Mouse (Mus musculus) heart, embryonic 10.5 days (tissue): ENCODE results near the gene Jpt2. TPM values are rescaled to one million over a fixed set of nuclear protein-coding genes. Genes with fewer than 3 reads are reported as not detected.

Source experiments
- DNase-seq: peaks from one replicate; pipeline ENCODE4 v3.0.0-alpha.2; 2017; ENCODE audit warnings: low spot score
- H3K27ac ChIP-seq: fragments of 300-500 bp; sonication (generic); 2 replicates; pipeline ENCODE4 v1.5.1; 2016; ENCODE audit warnings: mild to moderate bottlenecking
- H3K27me3 ChIP-seq: fragments of 300-500 bp; sonication (generic); 2 replicates; pipeline ENCODE4 v1.6.1; 2016; ENCODE audit warnings: mild to moderate bottlenecking; ENCODE audit not compliant: poor library complexity, insufficient read depth, severe bottlenecking
- H3K36me3 ChIP-seq: fragments of 300-500 bp; sonication (generic); 2 replicates; pipeline ENCODE4 v1.6.1; 2016; ENCODE audit warnings: mild to moderate bottlenecking, moderate library complexity
- H3K4me1 ChIP-seq: fragments of 300-500 bp; sonication (generic); 2 replicates; pipeline ENCODE4 v1.6.1; 2016; ENCODE audit warnings: mild to moderate bottlenecking
- H3K4me3 ChIP-seq: fragments of 300-500 bp; sonication (generic); 2 replicates; pipeline ENCODE4 v1.5.1; 2016; ENCODE audit warnings: mild to moderate bottlenecking, moderate library complexity
- H3K9me3 ChIP-seq: fragments of 300-500 bp; sonication (generic); 2 replicates; pipeline ENCODE4 v1.6.1; 2016; ENCODE audit warnings: mild to moderate bottlenecking, moderate library complexity
- WGBS: fragments of 180-500 bp; shearing (Covaris S2); methylation state at CpG from one replicate; pipeline ENCODE4 v1.1.7; 2016; 5-methylcytosine and 5-hydroxymethylcytosine counted together
- polyA plus RNA-seq: library from polyadenylated mRNA; unstranded; fragments of >200 nt; fragmentation: Nextera tagmentation; extraction: Ambion mirVana; gene quantifications from 2 replicates; pipeline ENCODE4 v1.2.1, GENCODE M21; 2016

Gene Jpt2
- polyA plus RNA-seq, 1 experiment from 2014 or later, result 255 TPM

DNA sequence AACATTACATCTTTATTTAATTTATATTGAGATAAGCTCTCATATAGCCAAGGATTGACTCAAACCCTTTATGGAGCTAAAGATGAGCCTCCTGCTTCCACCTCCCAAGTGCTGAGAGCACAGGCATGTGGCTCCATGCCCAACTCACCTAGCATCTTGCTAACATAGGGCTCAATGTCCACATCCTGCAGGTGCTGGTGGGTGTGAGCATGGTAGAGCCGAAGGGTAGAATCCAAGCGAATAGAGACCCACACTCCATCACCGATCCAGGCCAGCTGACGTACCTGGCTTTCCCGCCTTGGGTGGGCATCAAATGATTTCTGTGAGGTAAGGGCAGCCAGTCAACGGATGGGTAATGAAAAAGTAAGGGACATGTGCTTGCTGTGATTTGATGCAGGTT lies 60.5 kb downstream of the Jpt2 start:
- peaks cover 36% of the 10 kb centered on the region for H3K4me1 ChIP-seq
- H3K27me3 ChIP-seq, result no peaks in the 10 kb centered on the region
- H3K9me3 ChIP-seq, result no peaks in the 10 kb centered on the region
- no peak overlapping the region for H3K27ac ChIP-seq
- DNase-seq, result no peak
- H3K4me3 ChIP-seq, result no peak overlapping the region
- WGBS, result 93% methylated on average over 6 of the region's 6 CpGs
- peaks cover 84% of the 10 kb centered on the region for H3K36me3 ChIP-seq

DNA sequence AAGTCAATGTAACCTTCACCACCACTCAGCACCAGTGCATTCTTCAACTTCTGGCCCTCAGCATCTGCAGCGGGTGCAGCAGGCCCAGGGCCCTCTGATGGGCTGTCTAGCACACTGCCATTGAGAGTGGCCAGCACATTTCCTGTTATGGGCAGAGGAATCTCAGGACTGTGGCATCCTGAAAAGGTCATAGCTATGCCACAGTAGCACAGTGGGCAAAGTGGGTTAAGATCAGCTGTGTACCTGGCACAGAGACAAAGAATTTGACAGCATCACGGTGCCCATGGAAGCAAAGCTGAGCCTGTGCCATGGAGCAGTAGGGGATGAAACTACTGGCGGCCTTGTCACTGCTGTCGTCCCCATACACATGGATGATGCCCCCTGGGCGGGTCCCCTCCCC lies 61.3 kb downstream of the Jpt2 start:
- H3K9me3 ChIP-seq, result no peaks in the 10 kb centered on the region
- H3K36me3 ChIP-seq, result peaks cover 75% of the 10 kb centered on the region
- no peak for DNase-seq
- no peak overlapping the region for H3K4me3 ChIP-seq
- no peaks in the 10 kb centered on the region for H3K27me3 ChIP-seq
- peaks cover 41% of the 10 kb centered on the region for H3K4me1 ChIP-seq
- WGBS, result 79% methylated on average over 5 of the region's 5 CpGs
- H3K27ac ChIP-seq, result no peak overlapping the region

DNA sequence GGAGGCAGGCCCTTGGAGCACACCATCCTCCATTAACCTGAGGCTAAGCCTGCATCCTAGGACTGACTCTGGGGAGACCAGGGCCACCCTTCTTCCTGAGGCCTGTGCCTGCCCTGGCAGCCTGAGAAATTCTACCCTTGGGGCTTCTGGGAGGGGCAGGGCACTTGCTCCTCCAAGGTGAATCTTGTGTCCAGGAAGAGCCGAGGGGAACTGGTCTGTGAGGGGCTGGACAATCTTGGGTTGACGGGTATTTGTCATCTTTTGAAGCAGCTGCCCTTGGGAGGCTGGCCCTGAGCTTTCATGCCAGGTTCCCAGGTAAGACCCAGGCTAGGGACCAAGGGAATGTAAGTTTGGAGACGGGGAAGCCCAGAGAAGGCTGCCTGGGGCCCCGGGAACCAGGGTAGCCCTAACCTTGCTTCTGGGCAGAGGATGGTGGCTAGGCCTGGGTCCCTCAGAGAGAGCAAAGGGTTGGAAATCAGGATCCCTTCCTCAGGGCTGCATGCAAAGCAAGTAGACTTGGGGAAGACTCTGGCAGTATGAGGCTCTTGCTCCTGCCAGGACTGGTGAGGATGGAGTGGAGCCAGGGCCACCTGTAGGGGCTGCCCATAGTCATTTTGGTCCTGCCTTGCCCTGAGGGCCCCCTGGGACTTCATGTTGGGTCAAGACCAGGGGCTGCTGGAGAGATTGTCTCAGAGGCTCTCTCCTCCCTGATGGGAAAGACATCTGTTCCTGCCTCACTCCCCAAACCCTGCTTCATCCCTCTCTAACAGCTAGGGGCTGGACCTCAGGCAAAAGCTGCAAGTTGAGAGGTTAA lies 62.2 kb downstream of the Jpt2 start:
- no peaks in the 10 kb centered on the region for H3K9me3 ChIP-seq
- no peaks in the 10 kb centered on the region for H3K27me3 ChIP-seq
- H3K4me3 ChIP-seq, result peak overlapping the region; percentile 93; the same call in 1 of the 2 replicates
- peaks cover 71% of the 10 kb centered on the region for H3K36me3 ChIP-seq
- H3K27ac ChIP-seq, result no peak overlapping the region
- H3K4me1 ChIP-seq, result peaks cover 48% of the 10 kb centered on the region
- WGBS, result 76% methylated on average over 4 of the region's 4 CpGs
- no peak for DNase-seq

DNA sequence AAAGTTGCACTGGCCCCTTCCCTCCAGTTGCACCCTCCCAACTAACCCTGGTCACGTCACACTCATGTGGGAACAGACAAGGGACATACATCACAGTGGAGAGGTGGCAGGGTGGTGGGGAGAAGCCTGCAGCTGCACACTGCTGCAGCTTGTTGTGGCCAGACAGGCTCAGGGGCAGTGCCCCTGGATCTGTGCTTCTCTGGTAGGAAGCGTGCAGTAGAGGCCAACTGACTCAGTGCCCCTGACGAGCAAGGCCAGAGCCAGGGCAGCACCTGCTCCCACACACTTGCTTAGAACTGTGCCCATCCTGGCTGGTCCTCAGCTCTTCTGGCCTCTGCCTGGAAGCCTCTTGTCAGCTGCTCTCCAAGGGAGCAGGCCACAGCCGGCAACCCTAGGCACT lies 62.9 kb downstream of the Jpt2 start:
- no peaks in the 10 kb centered on the region for H3K27me3 ChIP-seq
- H3K9me3 ChIP-seq, result no peaks in the 10 kb centered on the region
- peaks cover 49% of the 10 kb centered on the region for H3K4me1 ChIP-seq
- WGBS, result 77% methylated on average over 4 of the region's 4 CpGs
- peak overlapping the region; percentile 93; the same call in 1 of the 2 replicates for H3K4me3 ChIP-seq
- H3K36me3 ChIP-seq, result peaks cover 71% of the 10 kb centered on the region
- 0 out of 2 replicates have a peak overlapping the region, but pooled peaks have one; percentile 94 for H3K27ac ChIP-seq
- DNase-seq, result no peak

DNA sequence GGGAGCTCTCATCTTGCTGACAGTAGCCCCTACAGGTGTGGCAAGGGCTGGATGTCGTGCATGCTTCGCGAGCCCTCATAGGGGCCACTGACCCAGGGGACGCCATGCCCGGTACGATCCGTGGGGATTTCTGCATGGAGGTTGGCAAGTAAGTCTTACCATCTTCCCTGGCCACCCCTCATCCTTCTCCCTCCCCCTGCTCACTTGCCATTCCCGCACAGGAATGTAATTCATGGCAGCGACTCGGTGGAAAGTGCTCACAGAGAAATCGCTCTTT lies 63.6 kb downstream of the Jpt2 start:
- H3K27ac ChIP-seq, result peak overlapping the region; percentile 94
- WGBS, result 39% methylated on average over 11 of the region's 11 CpGs
- DNase-seq, result no peak
- H3K4me1 ChIP-seq, result peaks cover 49% of the 10 kb centered on the region
- peaks cover 71% of the 10 kb centered on the region for H3K36me3 ChIP-seq
- no peaks in the 10 kb centered on the region for H3K27me3 ChIP-seq
- H3K4me3 ChIP-seq, result peak overlapping the region; percentile 93
- no peaks in the 10 kb centered on the region for H3K9me3 ChIP-seq

DNA sequence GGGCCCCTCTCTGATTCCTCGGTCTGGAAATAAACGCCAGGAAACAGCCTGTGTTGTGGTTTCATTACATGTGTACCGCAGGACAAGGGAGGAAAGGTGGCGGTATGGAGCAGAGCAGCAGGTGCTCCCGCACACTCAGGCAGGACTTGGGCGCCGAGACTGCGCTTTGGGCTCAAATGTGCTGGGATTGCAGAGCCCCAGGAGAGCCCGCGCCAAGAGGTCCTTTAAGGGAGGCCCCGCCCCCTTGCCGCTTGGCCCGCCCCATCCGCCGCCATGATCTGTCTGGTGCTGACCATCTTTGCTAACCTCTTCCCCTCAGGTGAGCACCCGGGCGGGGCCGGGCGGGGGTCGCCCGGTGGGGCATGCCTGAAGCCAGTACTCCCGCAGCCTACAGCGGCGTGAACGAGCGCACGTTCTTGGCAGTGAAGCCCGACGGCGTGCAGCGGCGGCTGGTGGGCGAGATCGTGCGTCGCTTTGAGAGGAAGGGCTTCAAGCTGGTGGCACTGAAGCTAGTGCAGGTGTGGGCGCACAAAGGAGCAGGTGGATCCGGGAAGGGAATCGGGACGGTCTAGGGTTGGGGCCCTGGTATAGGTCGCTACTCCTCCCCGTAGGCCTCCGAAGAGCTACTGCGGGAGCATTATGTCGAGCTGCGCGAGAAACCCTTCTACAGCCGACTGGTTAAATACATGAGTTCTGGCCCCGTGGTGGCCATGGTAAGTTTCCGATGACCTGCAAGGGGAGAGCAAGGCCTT lies 64.1 kb downstream of the Jpt2 start, which contains the start of gene Nme3:
Gene Nme3, plus strand, starts transcription at position 260 of the 752 bp plus-strand sequence.
- WGBS, result 2% methylated on average over 50 of the region's 50 CpGs
- Histone ChIP-seq H3K27me3 (no peaks in the 10 kb centered on the region), H3K27ac (peak within 1 kb of the TSS; percentile 94), H3K4me3 (peak within 1 kb of the TSS; percentile 93), H3K9me3 (no peaks in the 10 kb centered on the region), H3K36me3 (peaks cover 71% of the 10 kb centered on the region), H3K4me1 (peaks cover 49% of the 10 kb centered on the region)
- peak; percentile 93 for DNase-seq

DNA sequence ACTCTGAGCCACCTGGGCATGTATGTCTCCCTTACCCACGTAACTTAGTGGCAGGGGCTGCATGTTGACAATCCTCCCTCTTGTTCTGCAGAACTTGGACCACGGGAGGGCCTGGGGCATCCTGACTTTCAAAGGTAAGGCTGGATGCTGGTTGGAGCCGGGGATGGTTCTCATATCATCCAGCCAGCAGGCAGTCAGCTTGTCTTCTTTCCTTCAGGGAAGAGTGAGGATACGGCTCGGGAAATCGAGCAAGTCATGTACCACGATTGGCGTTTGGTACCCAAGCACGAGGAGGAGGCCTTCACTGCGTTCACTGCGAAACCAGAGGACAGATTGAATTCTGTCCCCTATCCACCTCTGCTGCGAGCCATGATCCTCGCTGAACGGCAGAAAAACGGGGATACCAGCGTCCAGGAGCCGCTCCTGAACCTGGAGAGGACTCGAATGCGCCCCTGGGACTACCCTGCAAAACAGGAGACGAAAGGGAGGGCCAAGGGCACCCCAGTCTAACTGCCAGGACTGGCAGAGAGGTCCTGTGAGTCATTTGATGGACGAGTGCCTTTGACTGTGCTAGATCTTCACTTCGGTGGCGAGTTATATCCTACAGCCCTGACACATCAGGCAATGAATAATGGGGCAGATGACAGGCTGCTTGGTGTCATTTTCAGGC lies 64.8 kb downstream of the Jpt2 start:
- H3K36me3 ChIP-seq, result peaks cover 71% of the 10 kb centered on the region
- no peaks in the 10 kb centered on the region for H3K9me3 ChIP-seq
- no peaks in the 10 kb centered on the region for H3K27me3 ChIP-seq
- no peak for DNase-seq
- 13% methylated on average over 23 of the region's 23 CpGs for WGBS
- H3K27ac ChIP-seq, result peak overlapping the region; percentile 94
- H3K4me3 ChIP-seq, result peak overlapping the region; percentile 93
- H3K4me1 ChIP-seq, result peaks cover 49% of the 10 kb centered on the region

DNA sequence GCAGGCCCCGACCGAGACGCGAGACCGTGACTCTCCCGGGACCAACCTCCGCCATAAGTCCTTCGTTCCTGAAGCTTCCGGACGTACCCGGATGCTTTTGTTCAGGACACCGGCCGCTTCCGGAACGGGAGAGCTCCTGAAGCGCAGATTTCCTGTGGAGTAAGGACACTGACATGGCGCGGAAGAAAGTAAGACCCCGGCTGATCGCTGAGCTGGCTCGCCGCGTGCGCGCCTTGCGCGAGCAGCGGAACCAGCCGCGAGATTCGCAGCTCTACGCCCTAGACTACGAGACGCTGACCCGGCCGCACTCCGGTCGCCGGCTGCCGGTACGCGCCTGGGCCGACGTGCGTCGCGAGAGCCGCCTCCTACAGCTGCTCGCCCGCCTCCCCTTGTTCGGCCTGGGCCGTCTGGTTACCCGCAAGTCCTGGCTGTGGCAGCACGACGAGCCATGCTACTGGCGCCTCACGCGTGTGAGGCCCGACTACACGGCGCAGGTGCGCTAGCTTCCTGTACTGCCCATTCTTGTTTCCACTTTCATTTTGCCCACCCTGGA lies 65.4 kb downstream of the Jpt2 start, which contains the start of the genes Eme2 and Mrps34:
Gene Eme2, minus strand, starts transcription at position 93 of the 553 bp plus-strand sequence.
Gene Mrps34, plus strand, starts transcription at position 122 of the 553 bp plus-strand sequence.
- under 1% methylated on average over 62 of the region's 62 CpGs for WGBS
- H3K36me3 ChIP-seq, result peaks cover 71% of the 10 kb centered on the region

DNA sequence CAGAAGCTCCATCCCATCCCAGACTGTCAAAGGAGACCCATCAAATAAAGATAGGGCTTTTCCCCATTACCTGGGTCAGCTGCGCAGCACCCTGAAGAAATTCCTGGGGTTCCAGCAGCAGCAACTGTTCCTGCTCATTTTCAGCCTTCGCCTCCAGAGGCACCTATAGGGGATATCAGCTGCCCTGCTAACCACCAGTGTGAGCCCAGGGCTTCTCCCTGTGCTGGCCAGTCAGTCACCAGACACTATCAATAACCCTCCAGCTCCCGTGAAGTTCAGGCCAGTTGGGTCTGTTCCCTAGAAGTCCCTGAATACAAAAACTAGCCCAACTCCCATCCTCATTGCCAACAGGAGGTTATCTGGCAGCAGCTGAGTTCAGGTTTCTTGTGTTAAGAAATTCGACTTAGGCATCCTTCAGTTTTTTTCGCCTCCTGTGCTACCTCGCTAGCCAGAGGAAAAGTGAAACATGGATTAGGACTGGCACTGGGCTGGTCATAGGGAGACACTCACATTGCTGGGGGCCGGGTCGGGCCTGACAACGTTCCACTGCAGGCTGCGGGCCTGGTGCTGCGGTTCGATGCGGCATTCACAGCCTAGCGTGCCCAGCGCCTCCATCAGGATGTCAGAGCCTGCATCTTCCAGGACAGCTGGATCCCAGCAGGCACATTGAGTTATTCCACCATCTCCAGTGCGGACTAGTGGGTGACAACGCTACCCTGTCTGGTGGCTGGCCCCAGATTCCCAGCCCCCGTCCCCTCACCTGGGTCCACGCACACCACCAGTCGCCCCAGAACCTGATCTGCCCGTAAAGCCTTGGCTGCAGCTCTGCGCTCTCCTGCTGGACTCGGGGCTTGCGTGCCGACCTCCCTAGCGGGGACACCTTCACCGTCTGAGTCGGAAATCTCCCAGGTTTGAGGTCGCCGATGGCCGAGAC lies 66.2 kb downstream of the Jpt2 start:
- H3K36me3 ChIP-seq, result peaks cover 69% of the 10 kb centered on the region
- DNase-seq, result no peak
- H3K27ac ChIP-seq, result peak overlapping the region; percentile 94
- H3K9me3 ChIP-seq, result no peaks in the 10 kb centered on the region
- peak overlapping the region; percentile 93 for H3K4me3 ChIP-seq
- 11% methylated on average over 31 of the region's 31 CpGs for WGBS
- peaks cover 47% of the 10 kb centered on the region for H3K4me1 ChIP-seq
- H3K27me3 ChIP-seq, result no peaks in the 10 kb centered on the region

More for the DNA sequence above, 65.4 kb downstream of the Jpt2 start, which contains the start of the genes Eme2 and Mrps34:
- Histone ChIP-seq H3K4me3 (peak within 1 kb of the TSS; percentile 93), H3K27me3 (no peaks in the 10 kb centered on the region), H3K9me3 (no peaks in the 10 kb centered on the region), H3K4me1 (peaks cover 49% of the 10 kb centered on the region), H3K27ac (peak within 1 kb of the TSS; percentile 94)
- peak; percentile 94 for DNase-seq

DNA sequence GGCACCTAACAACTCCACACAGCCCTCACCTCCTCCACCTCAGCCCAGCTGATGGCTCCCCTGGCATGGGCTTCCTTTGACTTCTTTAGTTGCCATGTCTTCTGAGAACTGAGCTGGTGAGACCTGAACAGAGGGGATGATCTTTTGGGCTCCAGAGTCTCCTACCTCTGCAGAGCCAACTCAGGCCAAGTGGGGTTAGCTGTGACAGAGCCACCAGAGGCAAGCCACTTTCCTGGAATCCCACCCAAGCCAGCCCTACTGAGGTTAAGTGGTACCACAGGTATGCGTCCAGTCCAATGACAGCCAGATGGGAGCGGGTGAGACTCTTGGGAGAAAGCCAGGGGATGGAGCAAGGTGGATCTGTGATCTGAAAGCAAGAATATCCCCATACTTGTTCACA lies 67.2 kb downstream of the Jpt2 start:
- H3K36me3 ChIP-seq, result peaks cover 67% of the 10 kb centered on the region
- H3K9me3 ChIP-seq, result no peaks in the 10 kb centered on the region
- DNase-seq, result no peak
- WGBS, result 90% methylated on average over 2 of the region's 2 CpGs
- H3K4me3 ChIP-seq, result no peak overlapping the region
- no peaks in the 10 kb centered on the region for H3K27me3 ChIP-seq
- no peak overlapping the region for H3K27ac ChIP-seq
- peaks cover 41% of the 10 kb centered on the region for H3K4me1 ChIP-seq

DNA sequence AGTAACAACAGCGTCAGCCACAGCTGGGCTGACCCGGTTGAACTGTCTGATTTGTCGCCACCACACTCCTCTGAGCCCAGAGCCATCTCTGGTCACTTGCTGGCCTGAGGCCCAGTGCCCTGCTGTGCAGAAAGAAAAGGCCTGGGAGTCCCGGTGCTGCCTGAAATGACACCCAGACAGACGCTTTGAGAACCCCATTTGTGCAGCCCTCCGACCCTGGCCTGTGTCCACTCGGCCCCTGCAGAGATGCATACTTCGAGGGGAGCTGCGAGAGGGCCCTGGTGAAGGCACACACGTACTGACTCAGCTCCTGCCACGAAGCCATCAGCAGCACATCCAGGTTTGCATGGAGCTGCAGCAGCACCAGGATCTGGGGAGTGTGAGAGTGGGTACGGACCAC lies 67.7 kb downstream of the Jpt2 start:
- H3K4me1 ChIP-seq, result peaks cover 42% of the 10 kb centered on the region
- no peak overlapping the region for H3K27ac ChIP-seq
- H3K4me3 ChIP-seq, result no peak overlapping the region
- H3K27me3 ChIP-seq, result no peaks in the 10 kb centered on the region
- H3K9me3 ChIP-seq, result no peaks in the 10 kb centered on the region
- H3K36me3 ChIP-seq, result peaks cover 62% of the 10 kb centered on the region
- no peak for DNase-seq
- 90% methylated on average over 12 of the region's 12 CpGs for WGBS

DNA sequence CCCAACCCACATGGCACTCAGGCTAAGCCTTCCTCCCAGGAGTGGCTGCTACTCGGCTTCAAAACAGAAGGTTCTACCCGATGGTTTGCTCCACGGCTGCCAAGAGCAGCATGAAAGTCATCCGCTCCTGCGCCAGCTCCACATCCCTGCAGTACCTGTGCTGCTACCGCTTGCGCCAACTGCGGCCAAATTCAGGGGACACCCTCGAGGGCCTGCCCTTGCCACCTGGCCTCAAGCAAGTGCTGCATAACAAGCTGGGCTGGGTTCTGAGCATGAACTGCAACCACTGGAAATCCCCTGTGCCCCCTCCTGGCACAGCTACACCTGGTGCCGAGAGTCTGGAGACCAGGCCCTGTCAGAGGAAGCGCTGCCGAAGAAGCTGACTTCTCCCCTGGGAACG lies 69.2 kb downstream of the Jpt2 start:
- Histone ChIP-seq H3K4me3 (no peak overlapping the region), H3K27me3 (no peaks in the 10 kb centered on the region), H3K27ac (no peak overlapping the region), H3K36me3 (peaks cover 50% of the 10 kb centered on the region), H3K9me3 (no peaks in the 10 kb centered on the region), H3K4me1 (peaks cover 41% of the 10 kb centered on the region)
- 90% methylated on average over 13 of the region's 13 CpGs for WGBS
- no peak for DNase-seq
